Comparison of ENCODE assay signal across 8 mouse cellular contexts in the genomic region with DNA sequence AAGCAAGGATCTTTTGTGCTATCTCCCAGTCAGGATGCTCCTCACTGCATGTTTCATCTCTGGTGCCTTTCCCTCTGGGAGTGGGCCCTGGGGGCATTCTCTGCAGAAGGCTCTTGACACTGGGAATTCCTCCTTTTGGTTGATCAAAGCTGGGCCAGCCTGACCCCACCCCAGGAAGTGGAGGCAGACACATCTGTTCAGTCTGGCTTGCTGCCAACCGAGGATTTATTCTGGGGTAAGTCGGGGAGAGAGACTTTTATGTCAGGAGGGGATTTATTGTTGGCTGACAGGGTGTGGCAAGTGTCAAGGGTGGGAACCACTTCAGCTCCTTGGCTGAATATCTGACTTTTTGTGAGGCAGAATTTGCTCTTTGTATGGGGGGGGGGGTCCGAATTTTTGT.
DNase-seq lines count a peak whose midpoint lies in the region; ATAC-seq lines count a peak whose summit lies in the region.

No protein-coding gene starts in this region.

- H3K4me1 ChIP-seq in heart, embryonic 10.5 days: peaks cover 8% of the 10 kb centered on the region
- H3K4me1 ChIP-seq in midbrain, embryonic 13.5 days (replicated peaks): peaks cover 6% of the 10 kb centered on the region; the same call in 1 of the 2 replicates

- no peak overlapping the region for H3K9ac ChIP-seq in midbrain, embryonic 13.5 days (replicated peaks)

- no peak overlapping the region for H3K4me3 ChIP-seq in heart, embryonic 10.5 days
- no peak overlapping the region for H3K4me3 ChIP-seq in midbrain, embryonic 13.5 days (replicated peaks)

- H3K27me3 ChIP-seq in heart, embryonic 10.5 days (ENCODE audit: insufficient read depth, poor library complexity, severe bottlenecking): no peaks in the 10 kb centered on the region
- H3K27me3 ChIP-seq in midbrain, embryonic 13.5 days: no peaks in the 10 kb centered on the region

- DNase-seq in cerebellum, postnatal 4 days (ENCODE audit: low spot score in 2 of 2): peak; percentile 20 to 47
- DNase-seq in ovary, postnatal 14 days (ENCODE audit: low spot score): peak; percentile 4
- no peak for DNase-seq in ovary, postnatal 10 days (ENCODE audit: low spot score)
- DNase-seq in heart, embryonic 10.5 days (ENCODE audit: low spot score): peak; percentile 79
- no peak for DNase-seq in thymus, postnatal 0 days (ENCODE audit: low spot score)
- no peak for DNase-seq in left cerebral cortex, adult 18-20 months (ENCODE audit: low spot score in 2 of 2)

- no peaks in the 10 kb centered on the region for H3K36me3 ChIP-seq in heart, embryonic 10.5 days
- no peaks in the 10 kb centered on the region for H3K36me3 ChIP-seq in midbrain, embryonic 13.5 days

- no peak for ATAC-seq in cerebellum, adult (ENCODE audit: insufficient number of reproducible peaks, low FRiP score, low TSS enrichment)
- ATAC-seq in midbrain, embryonic 13.5 days: peak; percentile 60

- 23% methylated on average over 3 of the region's 3 CpGs for WGBS in heart, embryonic 10.5 days
- WGBS in midbrain, embryonic 13.5 days: 25% methylated on average over 3 of the region's 3 CpGs

- H3K27ac ChIP-seq in heart, embryonic 10.5 days: 0 out of 2 replicates have a peak overlapping the region, but pooled peaks have one; percentile 4
- H3K27ac ChIP-seq in midbrain, embryonic 13.5 days: no peak overlapping the region

- H3K9me3 ChIP-seq in heart, embryonic 10.5 days: no peaks in the 10 kb centered on the region
- H3K9me3 ChIP-seq in midbrain, embryonic 13.5 days: no peaks in the 10 kb centered on the region; the same call in 1 of the 2 replicates

- H3K4me2 ChIP-seq in midbrain, embryonic 13.5 days (replicated peaks): no peak overlapping the region

Comparison
In these comparisons a context has a peak if more than half of its experiments do, and no peak if none do; other contexts are left out.
1. DNase-seq: peak in cerebellum, postnatal 4 days (2 of 2), ovary, postnatal 14 days (single experiment) and heart, embryonic 10.5 days (single experiment); none in ovary, postnatal 10 days (single experiment), thymus, postnatal 0 days (single experiment) and left cerebral cortex, adult 18-20 months (0 of 2).